Mouse (Mus musculus) v-Abl transformed pro-B cells (cell line): Measurements from ENCODE around the gene Rhd.

Experiments
- in situ Hi-C, 2 experiments: fragments of 400-800 bp; cut with MboI; formaldehyde crosslinking; loops; one replicate each; pipeline ENCODE4 v1.15.1; 2025; ENCODE audit not compliant: unreplicated experiment in 2 of 2

Rhd gene

DNA sequence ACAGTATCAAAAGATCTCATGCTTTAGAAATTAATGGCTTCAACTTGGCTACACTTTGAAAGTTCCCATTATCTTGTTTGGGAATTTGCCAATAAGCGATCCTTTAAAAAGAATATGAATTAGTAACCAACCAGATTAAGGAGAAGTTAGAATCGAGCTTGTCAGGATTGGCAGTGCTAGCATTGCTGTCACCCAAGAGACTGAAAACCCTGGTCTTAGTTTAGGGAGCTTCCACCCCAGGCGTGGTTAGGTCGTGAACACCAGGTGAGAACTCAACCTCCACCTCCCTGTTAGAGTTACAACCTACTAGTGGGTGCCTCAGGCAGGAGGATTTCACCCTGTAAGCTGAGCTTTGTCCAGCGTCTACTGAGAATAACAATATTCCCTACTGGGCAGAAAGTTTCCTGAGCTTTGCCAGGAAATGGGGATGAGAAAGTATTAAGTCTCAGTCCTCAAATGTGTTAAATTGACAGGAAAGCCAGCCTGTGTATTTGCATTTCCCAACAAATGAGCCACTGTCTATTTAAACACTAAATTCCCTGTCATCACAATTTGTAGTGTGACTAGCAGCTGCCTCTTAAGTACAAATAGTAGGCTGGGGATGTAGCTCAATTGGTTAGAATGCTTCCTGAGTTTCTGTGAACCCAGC is 63.6 kb downstream of the Rhd start:
- in situ Hi-C loops, result loop anchor here in 1 of 2 experiments (10.0 kb wide), 1 partner anchor 927 kb away; the partner anchor contains the start of gene Srsf10

DNA sequence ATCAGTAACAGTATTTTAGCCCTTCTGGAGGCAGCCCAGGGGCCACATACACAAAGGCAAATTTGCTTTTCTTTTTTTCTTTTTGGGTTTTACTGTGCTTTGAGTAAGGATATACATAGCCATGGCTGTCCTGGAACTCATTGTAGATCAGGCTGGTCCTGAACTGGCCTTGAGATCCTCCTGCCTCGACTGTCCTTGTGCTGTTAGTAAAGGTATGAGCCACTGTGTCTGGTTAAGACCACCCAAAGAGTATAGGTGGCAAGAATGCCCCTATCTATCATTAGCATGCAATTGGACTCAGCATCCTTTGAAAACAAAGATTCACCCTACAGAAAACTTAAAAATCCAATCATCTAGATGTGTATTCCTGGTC is 64.1 kb downstream of the Rhd start:
- in situ Hi-C loops, result loop anchor here in 1 of 2 experiments (10.0 kb wide), 1 partner anchor 926 kb away; the partner anchor contains the start of gene Srsf10

GRCm38 (mm10) chr4:134929536-134929935 is 65.2 kb downstream of the Rhd start:
- in situ Hi-C loops, result loop anchor here in 1 of 2 experiments (10.0 kb wide), 1 partner anchor 925 kb away; the partner anchor contains the start of gene Srsf10

GRCm38 (mm10) chr4:134930190-134930589 is 65.9 kb downstream of the Rhd start:
- in situ Hi-C loops, result loop anchor here in 1 of 2 experiments (10.0 kb wide), 1 partner anchor 415 kb away; no protein-coding TSS in a partner anchor

DNA sequence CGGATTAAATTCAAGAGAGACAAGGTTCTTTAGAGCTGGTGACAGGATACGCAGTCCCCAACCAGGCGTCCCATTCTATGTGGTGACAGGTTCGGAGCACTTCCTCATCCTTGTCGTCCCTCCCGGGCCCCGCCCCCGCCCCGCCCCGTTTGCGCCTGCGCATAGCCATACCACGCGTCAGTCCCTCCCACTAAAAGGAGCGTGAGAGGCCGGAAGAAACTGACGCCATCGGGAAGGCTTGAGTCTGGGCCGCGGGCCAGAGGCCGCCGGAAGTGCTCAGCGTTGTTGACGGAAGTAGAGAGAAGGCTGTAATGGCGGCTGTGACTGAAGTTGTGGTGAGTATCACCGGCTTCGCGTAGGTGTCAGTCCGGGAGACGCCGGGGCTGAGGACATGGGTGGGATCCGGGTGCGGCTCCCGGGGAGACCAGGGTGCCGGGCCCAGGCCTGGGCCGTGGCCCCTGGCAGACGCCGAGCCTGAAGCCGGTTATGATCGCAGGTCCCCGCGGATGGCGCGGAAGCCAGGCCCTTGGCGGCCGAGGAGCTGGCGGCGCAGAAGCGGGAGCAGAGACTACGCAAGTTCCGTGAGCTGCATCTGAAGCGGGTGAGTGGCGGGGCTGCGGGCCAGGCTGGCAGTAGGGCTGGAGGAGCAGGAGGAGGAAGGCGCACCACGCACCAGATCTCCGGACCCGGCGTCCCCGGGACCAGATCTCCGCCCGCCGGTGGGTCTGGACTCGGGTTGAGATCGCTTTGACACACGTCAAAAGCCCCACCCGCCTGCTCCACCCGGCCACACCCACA is 66.5 kb downstream of the Rhd start, which contains the start of gene Syf2:
TSS of gene Syf2 (plus strand) at position 215 of the 798 bp plus-strand sequence.
- in situ Hi-C loops, result loop anchor here in 1 of 2 experiments (10.0 kb wide), 1 partner anchor 414 kb away; no protein-coding TSS in a partner anchor

- in situ Hi-C loops, result loop anchor here in 1 of 2 experiments (10.0 kb wide), 1 partner anchor 407 kb away; no protein-coding TSS in a partner anchor
Observed at GRCm38 (mm10) chr4:134937240-134938176, 73.2 kb downstream of the Rhd start.

DNA sequence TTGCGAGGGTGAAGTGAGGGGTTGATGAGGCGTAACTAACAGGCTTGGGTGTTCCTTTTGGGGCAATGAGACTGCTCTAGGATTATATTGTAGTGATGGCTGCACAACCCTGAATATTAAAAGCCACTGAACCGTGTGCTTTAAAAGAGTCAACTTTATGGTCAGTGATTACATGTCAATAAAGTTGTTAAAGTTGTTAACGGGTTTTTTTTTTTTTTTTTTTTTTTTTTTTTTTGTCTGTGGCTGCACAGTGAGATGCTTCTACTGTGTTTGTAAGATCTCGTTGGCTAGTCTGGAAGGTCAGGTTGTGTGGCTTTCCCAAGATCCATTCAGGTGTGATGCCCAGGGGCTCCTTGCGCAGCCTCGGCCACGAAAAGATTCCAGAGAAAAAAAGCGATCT is 75.6 kb downstream of the Rhd start:
- in situ Hi-C loops, result loop anchor here (10.0 kb wide), 2 partner anchors 375 to 405 kb away; no protein-coding TSS in a partner anchor

DNA sequence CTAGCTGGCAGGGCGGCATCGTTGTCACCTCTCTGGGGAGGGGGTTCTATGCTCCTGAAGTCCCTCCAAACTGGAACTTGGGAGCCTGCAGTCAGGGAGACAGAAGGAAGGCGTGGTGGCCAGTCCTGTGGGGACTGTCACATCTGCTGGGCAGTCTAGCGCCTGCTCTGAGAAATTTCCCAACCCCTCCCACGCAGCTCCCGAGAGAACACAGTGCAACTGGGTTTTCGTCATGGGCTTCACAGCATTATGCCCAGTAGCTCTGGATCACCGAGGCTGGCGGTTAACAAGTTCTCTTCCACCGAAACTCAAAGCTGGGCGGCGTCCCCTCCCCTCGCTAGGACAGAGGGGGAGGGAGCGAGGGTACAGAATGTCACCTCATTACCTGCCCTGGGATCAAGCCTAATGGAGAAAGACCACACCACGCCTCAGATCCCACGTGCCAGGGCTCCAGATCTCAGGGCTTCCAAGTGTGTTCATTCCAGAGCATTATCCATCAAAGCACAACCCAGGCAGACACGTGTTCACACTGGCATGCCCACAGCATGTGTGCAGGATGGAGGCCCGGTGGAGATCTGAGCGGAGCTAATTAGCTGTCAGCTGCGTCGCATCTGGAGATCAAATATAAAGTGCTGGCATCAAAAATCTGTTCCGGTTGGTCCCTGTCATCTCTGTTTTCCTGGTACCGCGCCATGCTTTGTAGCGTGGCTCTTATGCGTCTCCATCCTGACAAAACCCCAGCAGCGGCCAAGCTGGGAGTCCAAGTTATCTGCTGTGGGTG is 79.6 kb downstream of the Rhd start:
- in situ Hi-C loops, result loop anchor here in 1 of 2 experiments (10.0 kb wide), 1 partner anchor 371 kb away; no protein-coding TSS in a partner anchor
